Mouse (Mus musculus) heart, adult 2 months (tissue): ENCODE measurements at regions not wholly inside any gene's neighbourhood (a gene's known extent, or its start where the extent isn't known, plus 50 kb on each side); places are given as distances from the start of the nearest gene placed in this dataset.

Experiments used
- CTCF ChIP-seq: fragments of 200-600 bp; IDR thresholded peaks from 2 replicates; pipeline ENCODE4 v1.8.1; 2022; ENCODE audit warnings: antibody characterized with exemption, mild to moderate bottlenecking, moderate library complexity
- POLR2A ChIP-seq: fragments of 200-500 bp; IDR thresholded peaks from 2 replicates; pipeline ENCODE4 v1.6.1; 2011; ENCODE audit warnings: mild to moderate bottlenecking, low read depth, low read length, control low read depth; ENCODE audit not compliant: insufficient read depth

DNA sequence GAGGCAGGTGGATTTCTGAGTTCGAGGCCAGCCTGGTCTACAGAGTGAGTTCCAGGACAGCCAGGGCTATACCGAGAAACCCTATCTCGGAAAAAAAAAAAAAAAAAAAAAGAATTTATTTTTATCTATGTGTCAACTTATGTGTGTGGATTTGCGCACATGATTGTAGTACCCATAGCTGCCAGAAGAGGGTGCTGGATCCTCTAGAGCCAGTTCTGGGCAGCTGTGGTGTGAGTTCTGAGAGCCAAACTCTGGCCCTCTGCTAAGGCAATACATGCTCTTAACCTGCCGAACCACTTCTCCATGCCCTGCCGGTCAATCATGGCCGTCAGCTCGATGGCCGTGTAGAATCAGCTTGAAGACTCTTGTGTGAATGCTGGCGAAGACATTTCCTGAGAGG, 138.0 kb upstream of the Mrps10 start:
- TF ChIP-seq CTCF (peak; percentile 42), POLR2A (no peak)
